Mouse (Mus musculus) lung, embryonic 15.5 days (tissue): ENCODE measurements around the gene Rnf121. TPM values are rescaled to one million over a fixed set of nuclear protein-coding genes. Genes with fewer than 3 reads are reported as not detected.

Experiments used
- ATAC-seq: fragments of 200-750 bp; cut with Nextera tagmentation; 2 replicates; pipeline ENCODE4 v1.8.0; 2017; ENCODE audit warnings: moderate number of reproducible peaks, borderline replicate concordance; ENCODE audit not compliant: low FRiP score, low TSS enrichment; ENCODE audit errors: extremely low read depth
- H3K27ac ChIP-seq: fragments of 300-500 bp; sonication (generic); 2 replicates; pipeline ENCODE4 v1.5.1; 2015; ENCODE audit warnings: moderate library complexity, mild to moderate bottlenecking, inconsistent platforms
- H3K27me3 ChIP-seq: fragments of 300-500 bp; sonication (generic); 2 replicates; pipeline ENCODE4 v1.6.1; 2015; ENCODE audit warnings: inconsistent platforms
- H3K36me3 ChIP-seq: fragments of 300-500 bp; sonication (generic); 2 replicates; pipeline ENCODE4 v1.6.1; 2015; ENCODE audit warnings: inconsistent platforms
- H3K4me1 ChIP-seq: fragments of 300-500 bp; sonication (generic); 2 replicates; pipeline ENCODE4 v1.6.1; 2015; ENCODE audit warnings: inconsistent platforms
- H3K4me2 ChIP-seq: fragments of 300-500 bp; sonication (generic); 2 replicates; pipeline ENCODE4 v1.6.1; 2015; ENCODE audit warnings: inconsistent platforms, mild to moderate bottlenecking, moderate library complexity
- H3K4me3 ChIP-seq: fragments of 300-500 bp; sonication (generic); 2 replicates; pipeline ENCODE4 v1.5.1; 2015; ENCODE audit warnings: mild to moderate bottlenecking, inconsistent platforms
- H3K9ac ChIP-seq: fragments of 300-500 bp; sonication (generic); 2 replicates; pipeline ENCODE4 v1.6.1; 2015; ENCODE audit warnings: inconsistent platforms
- H3K9me3 ChIP-seq: fragments of 300-500 bp; sonication (generic); 2 replicates; pipeline ENCODE4 v1.6.1; 2016; ENCODE audit warnings: inconsistent platforms
- WGBS: fragments of 180-500 bp; shearing (Covaris S2); methylation state at CpG from one replicate; pipeline ENCODE4 v1.1.7; 2015; 5-methylcytosine and 5-hydroxymethylcytosine counted together
- polyA plus RNA-seq: library from polyadenylated mRNA; unstranded; fragments of >200 nt; fragmentation: Nextera tagmentation; extraction: Ambion mirVana; gene quantifications from 2 replicates; pipeline ENCODE4 v1.2.1, GENCODE M21; 2015

Rnf121 gene
- polyA plus RNA-seq, 1 experiment from 2014 or later = 25.3 TPM

- no peaks in the 10 kb centered on the region for H3K27me3 ChIP-seq
- ATAC-seq = no peak
- H3K9ac ChIP-seq = no peak overlapping the region
- H3K4me3 ChIP-seq = no peak overlapping the region
- no peaks in the 10 kb centered on the region for H3K4me1 ChIP-seq
- H3K27ac ChIP-seq = no peak overlapping the region
- H3K4me2 ChIP-seq = no peak overlapping the region
- peaks cover 79% of the 10 kb centered on the region for H3K36me3 ChIP-seq
- no peaks in the 10 kb centered on the region for H3K9me3 ChIP-seq
- 76% methylated on average over 5 of the region's 5 CpGs for WGBS
Observed at GRCm38 (mm10) chr7:102017452-102017851, 47.8 kb downstream of the Rnf121 start.

DNA sequence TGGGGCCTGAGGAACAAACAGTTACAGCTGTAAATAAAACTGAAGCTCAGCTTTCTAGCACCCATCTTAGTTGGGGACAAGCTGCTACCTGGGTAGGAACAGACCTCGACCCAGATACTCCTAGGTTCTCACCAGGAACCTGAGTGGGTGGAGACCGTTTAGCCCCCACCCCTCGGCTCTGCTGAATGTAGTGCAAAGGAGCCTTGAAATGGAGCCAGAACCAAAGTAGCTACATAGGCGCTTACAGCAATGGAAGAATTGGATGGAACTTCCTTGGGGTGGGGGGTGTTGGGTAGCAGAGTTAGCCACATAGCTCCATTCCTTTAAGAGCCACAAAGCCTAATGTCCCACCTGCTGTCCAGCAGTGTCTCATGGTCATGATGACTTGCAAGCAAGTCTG is 48.3 kb downstream of the Rnf121 start:
- no peak overlapping the region for H3K27ac ChIP-seq
- H3K4me2 ChIP-seq = no peak overlapping the region
- no peak overlapping the region for H3K4me3 ChIP-seq
- H3K27me3 ChIP-seq = no peaks in the 10 kb centered on the region
- ATAC-seq = no peak
- WGBS = 83% methylated on average over 4 of the region's 4 CpGs
- peaks cover 79% of the 10 kb centered on the region for H3K36me3 ChIP-seq
- H3K9ac ChIP-seq = no peak overlapping the region
- no peaks in the 10 kb centered on the region for H3K9me3 ChIP-seq
- H3K4me1 ChIP-seq = no peaks in the 10 kb centered on the region

DNA sequence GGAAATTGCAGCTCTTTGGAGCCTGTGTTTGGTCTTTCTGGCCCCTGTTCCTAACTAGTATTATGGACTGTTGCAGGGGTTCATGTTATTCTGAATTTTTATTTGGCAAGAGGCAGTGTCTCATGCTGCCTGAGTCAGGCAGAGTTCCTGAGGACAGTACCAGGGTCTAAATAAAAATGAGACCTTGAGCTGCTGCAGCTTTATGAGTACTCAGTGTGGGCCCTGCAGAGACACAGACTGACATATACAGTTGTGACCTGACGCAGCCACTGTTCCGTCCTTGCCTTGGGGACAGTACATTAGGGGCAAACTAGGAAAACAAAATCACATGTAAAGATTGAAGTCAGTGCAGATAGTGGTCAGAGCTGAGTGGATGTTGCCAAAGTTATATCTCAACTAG is 50.3 kb downstream of the Rnf121 start:
- ATAC-seq = no peak
- Histone ChIP-seq H3K4me3 (no peak overlapping the region), H3K27me3 (no peaks in the 10 kb centered on the region)

DNA sequence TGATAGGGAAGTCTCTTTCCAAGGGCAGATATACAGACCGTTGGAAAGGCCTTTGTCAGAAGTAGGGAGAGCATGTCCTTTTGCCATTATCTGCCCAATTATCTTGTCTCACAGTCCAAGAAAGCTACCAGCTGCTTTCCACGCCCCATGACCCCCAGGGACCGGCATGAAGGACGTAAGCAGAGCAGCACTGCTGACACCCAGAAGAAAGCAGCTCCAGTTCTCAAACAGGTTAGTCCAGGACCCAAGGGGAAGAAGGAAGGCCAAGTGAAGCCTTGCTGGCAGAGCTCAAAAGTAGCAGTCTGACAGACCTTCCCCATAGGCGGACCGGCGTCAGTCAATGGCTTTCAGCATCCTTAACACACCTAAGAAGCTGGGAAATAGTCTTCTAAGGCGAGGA is 51.9 kb downstream of the Rnf121 start:
- no peaks in the 10 kb centered on the region for H3K9me3 ChIP-seq
- H3K9ac ChIP-seq = no peak overlapping the region
- no peaks in the 10 kb centered on the region for H3K27me3 ChIP-seq
- H3K4me3 ChIP-seq = no peak overlapping the region
- 90% methylated on average over 8 of the region's 8 CpGs for WGBS
- no peak overlapping the region for H3K4me2 ChIP-seq
- peaks cover 93% of the 10 kb centered on the region for H3K36me3 ChIP-seq
- H3K4me1 ChIP-seq = no peaks in the 10 kb centered on the region
- H3K27ac ChIP-seq = no peak overlapping the region
- no peak for ATAC-seq

More for the DNA sequence above, 50.3 kb downstream of the Rnf121 start:
- Histone ChIP-seq H3K36me3 (peaks cover 83% of the 10 kb centered on the region), H3K9me3 (no peaks in the 10 kb centered on the region), H3K27ac (no peak overlapping the region), H3K9ac (no peak overlapping the region), H3K4me2 (no peak overlapping the region), H3K4me1 (no peaks in the 10 kb centered on the region)
- WGBS = 90% methylated on average over 2 of the region's 2 CpGs

DNA sequence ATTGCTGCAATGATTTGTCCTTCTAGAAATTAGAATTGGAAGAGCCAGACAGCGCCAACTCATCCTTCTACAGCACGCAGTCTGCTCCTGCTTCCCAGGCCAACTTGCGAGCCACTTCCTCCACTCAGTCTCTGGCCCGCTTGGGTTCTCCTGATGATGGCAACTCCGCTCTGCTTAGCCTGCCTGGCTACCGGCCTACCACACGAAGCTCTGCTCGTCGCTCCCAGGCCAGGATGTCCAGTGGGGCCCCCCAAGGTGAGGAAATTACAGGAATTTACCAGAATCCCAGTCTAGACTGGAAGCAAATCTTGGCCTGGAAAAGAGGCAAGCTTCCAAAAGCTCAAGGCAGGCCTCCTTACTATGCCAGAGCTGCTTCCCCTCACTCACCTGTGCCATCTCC is 53.4 kb downstream of the Rnf121 start:
- Histone ChIP-seq H3K4me1 (no peaks in the 10 kb centered on the region), H3K4me2 (no peak overlapping the region), H3K9me3 (no peaks in the 10 kb centered on the region), H3K27ac (no peak overlapping the region), H3K36me3 (peaks cover 98% of the 10 kb centered on the region), H3K27me3 (no peaks in the 10 kb centered on the region), H3K4me3 (no peak overlapping the region), H3K9ac (no peak overlapping the region)
- ATAC-seq = no peak
- WGBS = 91% methylated on average over 9 of the region's 9 CpGs

GRCm38 (mm10) chr7:102006520-102006919 is 58.7 kb downstream of the Rnf121 start:
- Histone ChIP-seq H3K36me3 (peaks cover 95% of the 10 kb centered on the region), H3K27ac (no peak overlapping the region), H3K27me3 (no peaks in the 10 kb centered on the region), H3K4me3 (no peak overlapping the region), H3K9ac (no peak overlapping the region), H3K9me3 (no peaks in the 10 kb centered on the region), H3K4me2 (no peak overlapping the region), H3K4me1 (no peaks in the 10 kb centered on the region)
- 82% methylated on average over 1 of the region's 1 CpGs for WGBS
- ATAC-seq = no peak

- Histone ChIP-seq H3K4me1 (peaks cover 6% of the 10 kb centered on the region; the same call in 1 of the 2 replicates), H3K4me3 (no peak overlapping the region), H3K4me2 (no peak overlapping the region), H3K9me3 (no peaks in the 10 kb centered on the region), H3K36me3 (peaks cover 96% of the 10 kb centered on the region), H3K27ac (no peak overlapping the region), H3K9ac (no peak overlapping the region), H3K27me3 (no peaks in the 10 kb centered on the region)
- 86% methylated on average over 26 of the region's 26 CpGs for WGBS
- no peak for ATAC-seq
Observed at GRCm38 (mm10) chr7:102000921-102001630, 64.2 kb downstream of the Rnf121 start.

DNA sequence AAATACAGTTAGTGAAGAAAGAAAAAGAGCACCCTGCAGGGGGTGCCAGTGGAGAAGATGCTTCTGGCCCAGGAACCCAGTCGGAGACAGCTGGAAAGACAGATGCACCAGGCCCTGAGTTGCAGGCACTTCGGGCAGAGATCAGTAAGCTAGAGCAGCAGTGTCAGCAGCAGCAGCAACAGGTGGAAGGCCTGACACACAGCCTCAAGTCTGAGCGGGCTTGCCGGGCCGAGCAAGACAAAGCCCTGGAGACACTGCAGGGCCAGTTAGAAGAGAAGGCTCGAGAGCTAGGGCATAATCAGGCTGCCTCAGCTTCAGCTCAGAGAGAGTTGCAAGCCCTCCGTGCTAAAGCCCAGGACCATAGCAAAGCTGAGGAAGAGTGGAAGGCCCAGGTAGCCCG is 65.0 kb downstream of the Rnf121 start:
- 0 out of 2 replicates have a peak overlapping the region, but pooled peaks have one; percentile 11 for H3K27ac ChIP-seq
- peaks cover 96% of the 10 kb centered on the region for H3K36me3 ChIP-seq
- H3K9ac ChIP-seq = no peak overlapping the region
- peaks cover 6% of the 10 kb centered on the region; the same call in 1 of the 2 replicates for H3K4me1 ChIP-seq
- 87% methylated on average over 8 of the region's 8 CpGs for WGBS
- H3K9me3 ChIP-seq = no peaks in the 10 kb centered on the region
- H3K4me2 ChIP-seq = no peak overlapping the region
- no peak overlapping the region for H3K4me3 ChIP-seq
- ATAC-seq = no peak
- no peaks in the 10 kb centered on the region for H3K27me3 ChIP-seq

DNA sequence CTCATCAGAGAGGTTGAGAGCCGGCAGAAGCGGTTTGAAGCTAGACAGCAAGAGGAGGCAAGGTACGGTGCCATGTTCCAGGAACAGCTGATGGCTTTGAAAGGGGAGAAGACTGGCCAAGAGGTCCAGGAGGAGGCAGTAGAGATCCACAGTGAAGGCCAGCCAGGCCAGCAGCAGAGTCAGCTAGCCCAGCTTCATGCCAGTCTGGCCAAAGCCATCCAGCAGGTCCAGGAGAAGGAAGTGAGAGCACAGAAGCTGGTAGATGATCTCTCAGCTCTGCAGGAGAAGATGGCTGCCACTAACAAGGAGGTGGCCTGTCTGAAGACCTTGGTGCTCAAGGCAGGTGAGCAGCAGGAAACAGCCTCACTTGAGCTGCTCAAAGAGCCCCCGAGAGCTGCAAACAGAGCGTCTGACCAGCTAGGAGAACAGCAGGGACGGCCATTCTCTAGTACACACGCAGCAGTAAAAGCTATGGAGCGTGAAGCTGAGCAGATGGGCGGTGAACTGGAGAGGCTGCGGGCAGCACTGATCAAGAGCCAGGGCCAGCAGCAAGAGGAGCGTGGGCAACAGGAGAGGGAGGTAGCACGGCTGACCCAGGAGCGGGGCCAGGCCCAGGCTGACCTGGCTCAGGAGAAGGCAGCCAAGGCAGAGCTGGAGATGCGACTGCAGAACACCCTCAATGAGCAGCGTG is 65.7 kb downstream of the Rnf121 start:
- Histone ChIP-seq H3K4me1 (peaks cover 6% of the 10 kb centered on the region; the same call in 1 of the 2 replicates), H3K4me3 (no peak overlapping the region), H3K9me3 (no peaks in the 10 kb centered on the region), H3K36me3 (peaks cover 96% of the 10 kb centered on the region), H3K27me3 (no peaks in the 10 kb centered on the region), H3K4me2 (no peak overlapping the region), H3K27ac (0 out of 2 replicates have a peak overlapping the region, but pooled peaks have one; percentile 11), H3K9ac (no peak overlapping the region)
- WGBS = 90% methylated on average over 15 of the region's 15 CpGs
- no peak for ATAC-seq

GRCm38 (mm10) chr7:101998194-101998927 is 66.9 kb downstream of the Rnf121 start:
- no peak overlapping the region for H3K9ac ChIP-seq
- H3K4me3 ChIP-seq = no peak overlapping the region
- peaks cover 98% of the 10 kb centered on the region for H3K36me3 ChIP-seq
- H3K9me3 ChIP-seq = no peaks in the 10 kb centered on the region
- 48% methylated on average over 14 of the region's 14 CpGs for WGBS
- peaks cover 6% of the 10 kb centered on the region; the same call in 1 of the 2 replicates for H3K4me1 ChIP-seq
- no peaks in the 10 kb centered on the region for H3K27me3 ChIP-seq
- H3K27ac ChIP-seq = peak overlapping the region; percentile 18; the same call in 1 of the 2 replicates
- no peak overlapping the region for H3K4me2 ChIP-seq
- peak; percentile 55 for ATAC-seq

DNA sequence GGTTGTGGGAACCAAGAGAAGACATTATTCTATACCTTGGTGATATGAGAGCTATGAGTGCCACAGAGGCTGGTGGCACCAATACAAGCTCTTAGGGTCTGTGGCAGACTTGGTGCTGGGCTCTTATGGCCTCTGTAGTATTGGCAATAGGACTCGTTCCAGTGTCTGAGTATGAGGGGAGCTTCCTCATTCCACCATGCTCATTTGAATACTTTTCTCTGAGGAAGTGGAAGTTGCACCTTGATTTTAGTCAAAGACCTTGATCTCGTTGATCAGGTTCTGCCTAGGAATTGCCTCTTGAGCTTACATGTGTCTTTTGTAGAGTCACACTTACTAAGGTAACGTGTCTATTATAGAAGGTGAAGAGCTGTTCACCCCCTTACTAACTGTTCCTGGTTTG is 71.0 kb downstream of the Rnf121 start:
- Histone ChIP-seq H3K9me3 (no peaks in the 10 kb centered on the region), H3K4me3 (no peak overlapping the region), H3K27ac (no peak overlapping the region), H3K27me3 (no peaks in the 10 kb centered on the region), H3K4me1 (peaks cover 6% of the 10 kb centered on the region; the same call in 1 of the 2 replicates), H3K36me3 (peaks cover 97% of the 10 kb centered on the region), H3K9ac (no peak overlapping the region), H3K4me2 (no peak overlapping the region)
- 84% methylated on average over 3 of the region's 3 CpGs for WGBS
- no peak for ATAC-seq

GRCm38 (mm10) chr7:101985081-101985480 is 80.2 kb downstream of the Rnf121 start:
- Histone ChIP-seq H3K9me3 (no peaks in the 10 kb centered on the region), H3K4me1 (no peaks in the 10 kb centered on the region), H3K4me3 (no peak overlapping the region), H3K36me3 (peaks cover 57% of the 10 kb centered on the region), H3K4me2 (no peak overlapping the region), H3K9ac (no peak overlapping the region), H3K27me3 (no peaks in the 10 kb centered on the region), H3K27ac (no peak overlapping the region)
- ATAC-seq = no peak
- 95% methylated on average over 3 of the region's 3 CpGs for WGBS
